Mouse (Mus musculus): Measurements from ENCODE around the gene Gm45021.

GRCm38 (mm10) chr6:48591871-48592270 is 2.5 kb downstream of the Gm45021 start:
- no peak for TF ChIP-seq CTCF (IDR thresholded peaks at IDR 0.05; ENCODE audit: extremely low read depth, insufficient read depth, insufficient read length, insufficient replicate concordance)
- no peak for TF ChIP-seq POLR2A (IDR thresholded peaks at IDR 0.05; ENCODE audit: low read depth, low read length)

Data from spleen, adult 2 months (tissue).